24 mouse cellular contexts compared by ENCODE assay signal in genomic region chr11:107226431-107226830, GRCm38 (mm10).
"Had no signal": no experiment of that assay in that cellular context is flagged by ENCODE, and none has a peak within 500 bp of the region (broad histone marks: within the 10 kb centered on the region; RNA-seq: fewer than 3 reads in every experiment).

No protein-coding gene starts in this region.

- H3K9me3 ChIP-seq: heart, embryonic 15.5 days; hindbrain, embryonic 12.5 days; intestine, embryonic 15.5 days; limb, embryonic 10.5 days; liver, embryonic 15.5 days had no signal

- DNase-seq: gastrocnemius, postnatal 25 days; kidney, adult 18-20 months; kidney, adult 8-10 months; kidney, postnatal 10 days; kidney, postnatal 25 days; kidney, postnatal 4 days; liver; liver, embryonic 13.5 days; liver, postnatal 0 days had no signal

- H3K4me3 ChIP-seq: heart, embryonic 10.5 days; heart, embryonic 13.5 days; heart, embryonic 15.5 days; hindbrain, embryonic 10.5 days; hindbrain, embryonic 12.5 days; intestine, embryonic 15.5 days; layer of hippocampus, adult 2 months; left cerebral cortex, adult 2 months; limb, embryonic 10.5 days; limb, embryonic 12.5 days; liver, embryonic 13.5 days; liver, embryonic 15.5 days had no signal

- H3K4me2 ChIP-seq: heart, embryonic 13.5 days; heart, embryonic 15.5 days; hindbrain, embryonic 12.5 days; hindbrain, embryonic 14.5 days; intestine, embryonic 15.5 days; limb, embryonic 12.5 days; liver, embryonic 13.5 days; liver, embryonic 15.5 days had no signal

- H3K9ac ChIP-seq: heart, embryonic 13.5 days; heart, embryonic 15.5 days; hindbrain, embryonic 12.5 days; hindbrain, embryonic 14.5 days; intestine, embryonic 15.5 days; limb, embryonic 12.5 days; liver, embryonic 13.5 days; liver, embryonic 15.5 days; liver, postnatal 0 days had no signal

- ATAC-seq: hindbrain, embryonic 16.5 days; inflammation-experienced regulatory T-cells, adult 6 months; intestine, embryonic 15.5 days; intestine, postnatal 0 days; liver, postnatal 0 days had no signal

- H3K27me3 ChIP-seq: heart, embryonic 13.5 days; heart, embryonic 15.5 days; hindbrain, embryonic 12.5 days; intestine, embryonic 15.5 days; limb, embryonic 12.5 days; liver, embryonic 13.5 days; liver, embryonic 15.5 days had no signal

- H3K27ac ChIP-seq: hindbrain, embryonic 10.5 days; hindbrain, embryonic 12.5 days; hindbrain, embryonic 14.5 days; intestine, embryonic 15.5 days; layer of hippocampus, adult 2 months; left cerebral cortex, adult 2 months; limb, embryonic 10.5 days; limb, embryonic 12.5 days; liver, embryonic 13.5 days; liver, embryonic 15.5 days had no signal

- H3K4me1 ChIP-seq: hindbrain, embryonic 12.5 days; intestine, embryonic 15.5 days; liver, embryonic 13.5 days had no signal
